Mouse (Mus musculus) mature B cell (primary cell): Measurements from ENCODE around the gene Olfr522.

Experiments
- in situ Hi-C: fragments of 300-500 bp; cut with MboI; formaldehyde crosslinking; loops from 2 replicates; pipeline ENCODE4 v1.14.3; 2019

The Olfr522 gene

DNA sequence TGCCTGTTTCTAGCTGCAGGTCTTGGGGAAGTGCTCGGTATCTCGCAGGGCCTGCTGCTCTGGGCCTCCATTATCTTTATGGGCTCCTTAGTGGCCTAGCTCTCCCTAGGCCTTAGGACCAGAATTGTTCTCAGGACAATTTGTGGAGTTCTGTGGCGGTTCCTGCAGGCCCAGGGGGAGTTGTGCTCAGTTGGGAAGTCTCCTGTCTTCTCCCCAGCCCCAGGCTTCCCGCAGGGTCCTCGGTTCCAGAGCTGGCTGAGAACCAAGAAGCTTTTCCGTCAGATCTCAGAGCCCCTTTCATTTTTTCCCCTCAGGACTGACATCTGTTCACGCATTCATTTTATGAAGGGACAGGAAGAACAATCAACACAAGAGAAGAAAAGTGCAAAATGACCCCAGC lies at the start of gene Olfr522:
Gene Olfr522 (minus strand): TSS at position 101 of the 400 bp plus-strand sequence.
- in situ Hi-C loops: no loop called here

DNA sequence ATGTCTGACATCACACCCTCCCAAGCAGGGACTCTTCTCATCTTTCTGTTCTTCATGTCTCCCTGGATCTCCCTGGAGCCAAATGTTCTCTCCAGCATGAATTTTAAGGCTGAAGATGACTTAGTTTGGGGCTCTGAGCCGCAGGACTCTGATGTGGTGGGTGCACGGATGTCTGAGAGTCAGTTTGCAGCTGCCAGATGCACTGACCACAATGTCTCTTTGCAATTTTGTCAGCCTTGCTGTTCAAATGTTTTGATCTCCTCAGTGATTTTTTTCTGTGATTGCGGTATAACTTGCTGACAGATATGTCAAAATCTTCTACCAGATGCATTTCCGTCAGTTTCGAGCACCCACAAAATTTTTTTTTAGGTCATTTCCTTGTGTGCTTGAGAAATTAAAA lies 49.3 kb upstream of the Olfr522 start:
- in situ Hi-C loops: no loop called here

GRCm38 (mm10) chr7:140208677-140209076 lies 44.1 kb upstream of the Olfr522 start:
- in situ Hi-C loops: no loop called here

- in situ Hi-C loops: no loop called here
Measured at GRCm38 (mm10) chr7:140208153-140208552, 43.6 kb upstream of the Olfr522 start.

DNA sequence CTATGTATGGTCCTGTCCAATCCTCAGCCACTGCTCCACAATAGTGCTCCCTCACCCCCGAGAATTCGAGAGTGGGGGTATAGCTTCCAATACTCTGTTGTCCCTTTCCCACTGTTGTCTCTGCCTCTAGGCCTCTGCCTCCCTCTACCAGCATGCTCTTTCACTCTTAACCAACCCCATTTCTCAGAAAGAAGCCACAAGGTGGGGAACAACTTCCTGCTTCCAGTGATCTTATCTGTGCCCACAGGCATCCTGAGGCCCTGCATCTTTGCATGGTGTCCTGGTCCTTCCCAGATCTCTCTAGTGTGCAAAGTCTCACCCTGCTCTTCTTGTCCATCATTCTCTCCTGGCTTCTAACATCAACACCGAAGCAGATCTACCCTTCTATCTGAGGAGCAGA lies 42.3 kb upstream of the Olfr522 start:
- in situ Hi-C loops: no loop called here

- in situ Hi-C loops: no loop called here
Measured at GRCm38 (mm10) chr7:140205864-140206263, 41.3 kb upstream of the Olfr522 start, which contains the start of gene Olfr524. TSS of gene Olfr524 (minus strand) at chr7:140205964.

- in situ Hi-C loops: no loop called here
Measured at GRCm38 (mm10) chr7:140201090-140201489, 36.5 kb upstream of the Olfr522 start.

DNA sequence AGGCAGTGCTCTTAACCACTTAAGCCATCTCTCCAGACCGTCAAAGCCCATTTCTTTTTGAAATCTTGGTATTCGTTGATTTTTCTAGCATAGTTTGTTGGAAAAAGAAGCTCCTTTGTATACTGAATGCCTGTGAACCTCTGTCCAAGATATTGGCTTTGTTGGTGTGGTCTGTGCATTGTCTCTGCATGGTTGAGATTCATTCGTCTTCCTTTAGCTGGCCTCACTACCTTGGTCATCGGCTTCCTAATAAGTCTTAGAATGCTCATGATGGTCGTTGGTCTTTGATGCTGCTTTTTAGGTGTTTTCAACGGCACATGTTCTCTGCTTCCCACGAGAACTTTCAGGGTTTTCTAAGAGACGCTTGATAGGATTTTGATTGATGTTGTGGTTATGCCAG lies 31.4 kb upstream of the Olfr522 start:
- in situ Hi-C loops: no loop called here

- in situ Hi-C loops: no loop called here
Measured at GRCm38 (mm10) chr7:140194031-140194430, 29.5 kb upstream of the Olfr522 start.

- in situ Hi-C loops: no loop called here
Measured at GRCm38 (mm10) chr7:140192851-140193250, 28.3 kb upstream of the Olfr522 start.

DNA sequence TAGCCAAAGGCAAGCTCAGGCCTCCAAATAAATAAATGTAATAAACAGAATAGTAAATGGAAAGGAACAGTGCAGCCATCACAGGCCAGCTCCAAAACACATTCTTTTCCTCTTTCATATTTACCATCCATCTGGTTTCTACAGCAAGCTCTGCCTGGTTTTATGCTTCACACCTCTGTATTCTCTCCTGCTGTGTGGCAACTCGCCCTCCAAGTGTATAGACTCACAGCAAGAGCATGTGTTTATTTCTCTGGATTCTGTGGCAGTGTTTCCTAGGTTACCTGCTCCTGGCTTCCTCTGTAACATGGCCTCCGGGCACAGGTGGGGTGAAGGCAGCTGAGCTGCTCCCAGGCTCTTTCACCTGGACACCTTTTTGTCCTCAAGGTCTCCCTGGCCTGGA lies 27.9 kb upstream of the Olfr522 start:
- in situ Hi-C loops: no loop called here

DNA sequence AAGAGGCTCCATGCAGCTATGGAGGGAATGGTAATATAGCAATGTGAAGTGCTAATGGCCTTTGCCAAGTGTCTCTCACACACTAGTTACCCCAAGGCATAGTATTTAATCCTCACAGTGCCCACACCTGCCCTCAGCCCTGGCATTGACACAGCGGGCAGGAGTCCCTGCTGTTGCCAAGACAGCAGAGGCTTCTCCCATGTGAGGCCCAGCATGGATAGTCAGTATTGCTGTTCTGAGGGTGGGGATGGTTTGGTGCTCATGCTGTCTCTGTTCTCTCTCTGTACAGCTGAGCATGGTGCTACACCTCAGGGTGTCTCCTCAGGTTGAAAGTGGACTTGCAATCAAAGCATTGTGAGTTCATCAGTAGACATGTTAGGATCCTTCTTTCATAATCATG lies 25.9 kb upstream of the Olfr522 start:
- in situ Hi-C loops: no loop called here

DNA sequence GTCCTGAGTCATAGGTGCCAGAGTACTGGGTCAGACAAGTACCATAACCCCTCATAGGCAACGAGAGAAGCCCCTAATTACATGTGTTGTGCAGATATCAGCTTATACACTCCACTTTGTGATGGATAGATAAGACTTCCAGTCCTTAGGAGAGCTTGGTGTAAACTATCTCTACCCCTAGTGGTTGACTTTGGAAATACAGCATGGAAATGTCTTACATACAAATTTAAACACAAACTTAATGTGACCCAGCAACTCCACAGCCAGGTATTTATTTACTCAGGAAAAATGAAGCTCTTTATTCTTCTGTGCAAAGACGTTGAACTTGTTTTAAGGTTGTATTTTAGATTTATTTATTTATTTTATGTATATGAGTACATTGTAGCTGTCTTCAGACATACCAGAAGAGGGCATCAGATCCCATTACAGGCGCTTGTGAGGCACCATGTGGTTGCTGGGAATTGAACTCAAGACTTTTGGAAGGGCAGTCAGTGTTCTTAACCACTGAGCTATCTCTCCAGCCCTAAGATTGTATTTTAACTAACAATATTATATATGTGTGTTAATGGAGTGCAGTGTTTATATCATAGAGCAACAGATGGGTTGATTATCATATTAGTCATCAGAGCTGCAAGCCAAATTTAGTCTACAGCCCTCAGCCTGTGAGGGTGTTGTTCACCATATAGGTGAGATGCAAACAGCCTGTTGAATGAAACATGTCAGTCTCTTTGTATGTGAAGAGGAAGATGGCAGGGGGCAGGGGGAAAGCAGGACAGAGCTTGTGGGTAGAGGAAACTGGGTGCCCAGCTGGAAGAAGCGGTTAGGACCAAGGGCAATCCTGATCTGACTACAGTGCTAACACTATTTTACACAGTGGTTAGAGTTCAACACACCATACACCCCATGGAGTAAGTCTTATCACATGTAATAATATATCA lies 24.1 kb upstream of the Olfr522 start:
- in situ Hi-C loops: no loop called here

DNA sequence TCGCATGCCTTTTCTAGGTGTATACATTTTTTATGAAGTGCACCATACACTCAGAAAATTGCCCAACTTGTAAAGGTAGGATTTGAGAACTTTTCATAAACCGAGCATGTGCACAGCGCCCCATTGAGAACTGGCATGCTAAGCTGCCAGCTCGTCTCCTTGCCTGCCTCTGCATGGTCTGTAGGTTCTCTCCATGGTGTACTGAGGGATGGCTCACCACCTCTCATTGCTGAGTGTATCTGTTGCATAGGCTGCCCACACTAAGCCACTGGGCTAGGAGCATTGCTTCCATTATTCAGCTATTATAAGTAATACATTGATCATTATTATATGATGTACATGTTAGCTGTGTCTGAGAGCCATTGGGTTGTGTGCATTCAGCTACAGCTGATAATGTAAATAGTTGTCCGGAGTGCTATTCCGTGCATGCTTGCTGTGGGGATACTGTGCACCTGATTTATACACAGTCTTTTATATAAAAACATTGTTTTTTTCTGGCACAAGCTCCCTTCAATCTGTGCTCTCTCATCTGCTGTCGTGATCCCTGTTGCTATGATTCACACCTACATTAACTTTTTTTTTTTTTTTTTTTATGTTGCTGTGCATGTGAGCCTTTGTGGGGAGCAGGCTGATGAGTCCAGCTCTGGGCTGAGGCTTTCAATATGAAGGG lies 23.3 kb upstream of the Olfr522 start:
- in situ Hi-C loops: no loop called here

- in situ Hi-C loops: no loop called here
Measured at GRCm38 (mm10) chr7:140186646-140187620, 22.4 kb upstream of the Olfr522 start.

GRCm38 (mm10) chr7:140184206-140184605 lies 19.6 kb upstream of the Olfr522 start:
- in situ Hi-C loops: no loop called here

GRCm38 (mm10) chr7:140180692-140181091 lies 16.1 kb upstream of the Olfr522 start:
- in situ Hi-C loops: no loop called here

DNA sequence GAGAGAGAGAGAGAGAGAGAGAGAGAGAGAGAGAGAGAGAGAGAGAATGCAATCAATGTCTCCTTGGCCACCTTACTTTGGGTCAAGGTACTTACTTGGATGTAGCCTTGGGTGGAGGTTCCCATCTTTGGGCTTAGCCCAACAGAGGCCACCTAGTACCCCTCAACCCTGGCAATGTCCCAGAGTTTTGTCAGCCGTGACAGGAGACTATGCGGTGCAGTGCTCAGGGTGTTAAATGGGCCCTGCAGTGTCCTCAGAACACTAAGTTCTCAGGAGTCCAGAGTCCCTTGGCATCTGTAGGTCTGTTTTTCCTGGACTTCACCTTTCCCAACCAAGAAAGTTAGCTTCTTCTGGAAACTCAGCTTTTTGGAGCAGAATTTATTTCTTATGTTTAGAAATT lies 14.6 kb upstream of the Olfr522 start:
- in situ Hi-C loops: no loop called here

GRCm38 (mm10) chr7:140172936-140173335 lies 8.4 kb upstream of the Olfr522 start, which contains the start of gene Olfr523:
TSS of gene Olfr523 (plus strand) at chr7:140173217.
- in situ Hi-C loops: no loop called here

GRCm38 (mm10) chr7:140170863-140171262 lies 6.3 kb upstream of the Olfr522 start:
- in situ Hi-C loops: no loop called here

DNA sequence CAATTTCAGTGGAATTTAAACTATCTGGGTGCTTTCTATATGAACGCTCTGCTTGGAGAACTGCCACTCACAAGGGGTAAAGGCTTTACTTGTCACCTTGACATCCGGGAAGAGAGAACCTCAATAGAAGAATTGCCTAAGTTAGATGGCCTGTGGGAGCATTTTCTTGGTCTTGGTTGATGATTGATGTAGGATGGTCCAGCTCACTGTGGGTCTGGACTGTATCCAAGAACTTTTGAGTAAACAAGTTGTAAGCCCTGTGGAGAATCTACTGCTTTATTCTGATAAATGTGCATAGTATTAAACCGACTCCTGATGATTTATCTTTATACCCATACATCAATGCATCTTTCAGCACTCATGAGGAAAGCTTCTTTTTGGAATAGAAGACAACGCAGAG lies 4.8 kb upstream of the Olfr522 start:
- in situ Hi-C loops: no loop called here

- in situ Hi-C loops: no loop called here
Measured at GRCm38 (mm10) chr7:140167950-140168349, 3.4 kb upstream of the Olfr522 start.
